Mouse (Mus musculus) lung, postnatal 0 days (tissue): Measurements from ENCODE around the gene Slc12a7.

Source experiments
- CTCF ChIP-seq: IDR thresholded peaks from 2 replicates; pipeline ENCODE4 v1.5.1; 2016; ENCODE audit warnings: antibody characterized with exemption, mild to moderate bottlenecking
- EP300 ChIP-seq: IDR thresholded peaks from 2 replicates; pipeline ENCODE4 v1.6.1; 2016; ENCODE audit warnings: antibody characterized with exemption, mild to moderate bottlenecking, control low read depth

- TF ChIP-seq CTCF: no peak
- no peak for TF ChIP-seq EP300
Measured at GRCm38 (mm10) chr13:73704694-73705325, 28.1 kb upstream of the Slc12a7 start, which contains the start of gene Slc6a19.
